Mouse (Mus musculus): ENCODE measurements around the gene Ccnf.

Ccnf gene

DNA sequence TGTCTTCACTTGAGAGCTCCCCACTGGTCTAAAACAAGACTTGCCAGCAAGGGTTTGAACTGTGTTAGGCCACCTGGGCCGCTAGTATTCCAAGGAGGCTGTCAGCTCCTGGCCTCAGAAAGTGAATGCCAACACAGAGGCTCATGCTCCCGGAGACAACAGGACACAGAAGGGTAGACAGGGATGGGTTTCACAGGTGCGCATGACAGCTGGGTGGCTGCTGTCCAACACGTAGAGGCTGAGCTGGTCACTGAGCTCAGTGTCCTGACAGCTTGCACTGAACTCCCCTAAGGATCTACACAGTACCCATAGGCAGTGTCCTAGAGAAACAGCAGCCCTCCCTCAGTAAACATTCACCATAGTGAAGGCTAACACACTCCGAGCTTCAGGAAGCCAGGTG is 27.8 kb downstream of the Ccnf start:
- no peak for DNase-seq (ENCODE audit: low spot score)

DNA sequence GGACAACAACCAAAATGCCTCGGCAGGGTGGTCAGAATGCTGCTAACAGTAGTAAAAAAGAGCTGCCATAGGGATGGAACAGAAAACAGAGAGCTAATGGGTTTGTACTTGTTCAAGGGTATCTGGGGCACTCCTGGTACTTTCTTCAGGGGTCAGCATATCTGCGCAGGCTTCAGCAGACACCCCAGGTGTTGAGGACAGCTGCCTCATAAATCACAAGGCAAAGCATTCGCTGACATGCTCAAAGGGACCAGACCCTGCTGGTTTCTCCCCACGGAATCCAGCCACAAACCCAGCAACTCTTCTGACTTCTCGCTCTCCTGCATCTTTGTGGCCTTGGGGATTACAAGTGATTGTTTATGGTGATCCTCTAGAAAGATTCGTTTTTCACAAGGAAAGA is 28.6 kb downstream of the Ccnf start:
- DNase-seq (ENCODE audit: low spot score): no peak

DNA sequence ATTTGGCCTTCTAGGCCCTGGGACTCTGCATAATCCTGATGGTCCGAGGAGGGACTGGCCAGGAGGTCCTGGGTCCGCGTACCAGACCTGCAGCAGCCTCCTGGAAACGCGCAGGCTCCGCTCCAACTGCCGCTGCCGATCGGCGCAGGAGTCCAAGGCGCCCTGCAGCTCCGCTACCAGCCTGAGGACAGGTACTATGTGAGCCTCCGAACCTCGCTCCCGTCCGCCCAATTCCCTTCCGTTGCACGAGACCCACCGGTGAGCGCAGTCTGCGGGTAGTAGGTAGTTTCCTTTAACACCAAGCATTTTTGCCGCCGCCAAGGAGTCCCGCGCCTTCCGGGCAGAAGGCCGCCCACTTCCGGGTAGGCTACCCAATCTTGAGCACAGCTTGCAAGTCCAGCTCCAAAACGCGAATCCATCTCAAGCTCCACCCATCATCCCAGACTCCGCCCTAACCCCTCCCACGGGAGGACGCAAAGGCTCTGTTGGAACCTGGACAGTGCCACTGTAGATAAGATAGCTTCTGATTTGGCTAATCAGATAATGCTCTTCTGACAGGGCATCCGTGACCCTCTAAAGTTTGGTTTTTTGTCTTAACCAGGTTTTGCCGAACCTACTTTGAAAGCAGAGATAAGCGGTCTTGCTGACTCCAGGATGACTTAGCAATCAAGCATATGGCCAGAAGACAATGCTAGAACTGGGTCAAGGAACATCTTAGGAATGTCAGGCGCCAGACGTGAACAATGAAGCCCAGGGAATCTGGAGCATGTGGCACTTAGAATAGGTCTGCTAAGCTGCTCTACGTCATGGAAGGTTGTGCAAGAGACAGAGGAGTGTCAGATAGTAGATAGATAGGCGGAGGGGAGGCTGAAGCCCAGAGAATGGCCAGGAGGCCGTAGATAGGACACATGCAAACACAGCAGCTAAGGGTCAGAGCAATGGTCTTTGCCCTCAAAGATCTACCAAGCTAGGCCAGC is 30.6 kb downstream of the Ccnf start, which contains the start of gene Tedc2:
Tedc2 (minus strand) TSS at position 417 of the 977 bp plus-strand sequence.
- DNase-seq (ENCODE audit: low spot score): peak; percentile 80

DNA sequence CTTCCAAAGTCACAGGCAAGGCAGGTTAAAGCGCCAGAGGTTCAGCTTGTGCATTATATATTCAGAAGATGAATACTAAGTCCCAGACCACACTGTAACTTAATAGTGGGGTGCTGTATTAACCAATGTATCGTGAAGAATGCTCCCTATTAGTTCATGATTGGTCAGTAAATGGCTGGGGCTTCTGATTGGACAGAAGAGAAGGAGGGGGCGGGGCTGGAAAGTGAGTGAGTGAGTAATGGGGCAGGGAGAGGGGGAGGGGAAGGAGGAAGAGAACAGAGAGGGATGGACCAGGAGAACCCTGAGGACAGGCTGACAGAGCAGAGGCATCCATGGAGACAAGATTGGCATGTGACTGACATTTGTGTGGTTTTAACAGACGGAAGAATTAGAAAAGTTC is 34.4 kb downstream of the Ccnf start:
- no peak for DNase-seq (ENCODE audit: low spot score)

DNA sequence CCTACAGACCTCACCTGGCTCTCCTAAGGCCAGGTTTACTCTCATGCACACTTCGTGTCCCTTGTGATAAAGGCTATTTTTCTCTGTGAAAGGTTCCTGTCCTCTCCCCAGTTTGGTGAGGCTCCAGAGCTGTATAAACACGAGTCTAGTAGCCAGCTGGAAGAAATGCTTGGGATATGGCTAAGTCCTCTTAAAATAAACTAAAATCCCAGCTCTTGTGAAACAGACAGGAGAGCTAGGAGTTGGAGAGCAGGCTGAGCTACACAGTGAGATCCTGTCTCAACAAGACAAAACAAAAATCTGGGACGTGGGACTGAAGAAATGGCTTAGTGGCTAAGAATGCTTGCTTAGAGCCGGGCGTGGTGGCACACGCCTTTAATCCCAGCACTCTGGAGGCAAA is 38.1 kb downstream of the Ccnf start:
- no peak for DNase-seq (ENCODE audit: low spot score)

DNA sequence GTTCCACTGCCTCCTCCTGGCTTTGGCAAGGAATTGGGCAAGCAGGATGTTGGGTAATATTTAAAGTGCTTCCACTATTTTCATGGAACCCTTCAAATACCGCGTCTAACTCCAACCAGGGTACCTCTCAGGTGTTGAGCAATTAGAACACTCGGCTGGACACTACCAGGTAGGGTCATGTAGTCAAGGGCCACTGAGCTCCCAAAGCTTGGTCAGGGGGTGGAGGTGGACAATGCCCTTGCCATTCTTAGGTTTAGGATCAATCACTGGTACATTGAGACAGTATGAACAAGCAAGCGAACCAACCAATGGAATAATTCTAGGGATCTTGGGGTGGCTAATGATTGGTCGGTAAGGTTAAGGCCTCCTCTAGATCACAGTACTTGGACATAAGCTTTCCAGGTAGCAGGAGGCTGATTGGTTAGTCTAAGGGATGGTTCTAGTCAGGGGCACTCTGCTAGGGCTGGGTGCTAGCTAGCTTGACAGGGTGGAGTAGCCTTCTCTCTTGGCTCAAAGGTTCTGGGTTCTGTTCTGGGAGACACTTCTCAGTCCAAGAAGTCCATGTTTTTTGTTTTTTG is 38.8 kb downstream of the Ccnf start:
- no peak for DNase-seq (ENCODE audit: low spot score)

DNA sequence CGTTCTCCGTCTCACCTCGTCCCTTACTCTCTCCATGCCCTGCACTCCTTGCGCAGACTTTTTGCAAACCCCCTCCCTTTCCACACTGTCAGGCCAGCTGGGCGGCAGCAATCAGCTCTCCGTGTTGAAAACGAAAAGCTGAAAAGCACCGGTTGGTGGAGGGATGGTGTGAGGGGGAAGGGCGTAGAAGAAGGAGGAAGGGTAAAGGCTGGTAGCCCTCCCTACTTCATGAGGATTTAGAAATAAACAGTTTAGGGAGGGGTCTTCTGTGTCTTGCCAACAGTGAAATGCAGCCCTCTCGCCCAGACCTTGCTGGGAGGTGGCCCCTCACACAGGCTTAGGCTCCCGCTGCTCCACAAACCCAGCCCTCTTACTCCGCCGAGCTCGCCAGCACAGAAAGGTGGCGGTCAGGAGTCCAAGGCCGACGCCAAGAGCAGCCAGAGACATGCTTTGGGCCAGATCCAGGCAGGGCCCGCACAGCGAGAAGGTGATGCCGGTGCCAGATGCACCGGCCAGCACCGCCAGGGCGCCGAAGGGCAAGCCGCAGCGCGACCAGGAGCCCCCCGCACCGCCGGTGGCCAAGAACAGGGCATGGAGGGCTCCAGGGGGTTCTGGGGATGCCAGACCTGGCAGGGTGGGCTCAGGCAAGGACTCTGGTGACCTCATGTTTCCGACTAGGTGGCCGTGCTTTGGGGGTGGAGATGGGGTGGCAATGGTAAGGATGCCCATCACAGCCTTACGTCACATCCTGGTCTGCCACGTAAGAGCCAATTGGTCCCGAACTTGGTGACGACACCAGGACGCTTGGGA is 39.4 kb downstream of the Ccnf start:
- no peak for DNase-seq (ENCODE audit: low spot score)

DNA sequence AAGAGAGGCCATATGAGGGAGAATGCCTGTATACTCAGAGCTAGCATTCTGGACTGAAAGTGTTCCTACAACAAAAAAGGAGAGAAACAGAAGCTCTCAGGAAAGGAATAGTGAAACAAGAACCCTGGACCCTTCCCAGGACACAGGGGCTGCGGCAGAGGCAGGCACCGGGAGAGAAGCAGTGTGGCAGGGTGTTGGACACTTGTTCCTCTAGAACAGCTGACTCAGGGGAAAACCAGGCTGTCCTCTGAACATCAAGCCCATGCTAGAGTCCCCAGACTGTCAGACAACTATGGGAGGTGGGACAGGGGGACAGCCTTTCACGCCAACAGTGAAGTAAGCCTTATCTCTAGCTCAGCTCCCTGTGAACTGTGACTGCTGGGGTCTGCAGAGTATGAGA is 40.7 kb downstream of the Ccnf start:
- no peak for DNase-seq (ENCODE audit: low spot score)

DNA sequence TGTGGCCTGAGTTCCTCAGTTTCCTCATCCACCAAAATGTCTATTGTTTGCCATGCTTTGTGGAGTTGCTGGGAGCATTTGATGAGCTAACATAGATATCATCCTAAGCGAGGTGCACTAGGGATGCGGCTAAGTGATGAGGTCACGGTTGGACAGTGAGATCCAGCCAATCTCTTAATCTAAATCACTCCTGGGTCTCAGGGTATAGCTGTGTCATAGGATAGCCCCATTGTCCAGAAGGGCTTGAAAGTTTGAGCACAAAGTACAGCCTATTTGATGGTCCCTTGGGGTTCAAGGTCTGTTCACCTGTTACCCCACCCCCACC is 41.4 kb downstream of the Ccnf start:
- DNase-seq (ENCODE audit: low spot score): no peak

DNA sequence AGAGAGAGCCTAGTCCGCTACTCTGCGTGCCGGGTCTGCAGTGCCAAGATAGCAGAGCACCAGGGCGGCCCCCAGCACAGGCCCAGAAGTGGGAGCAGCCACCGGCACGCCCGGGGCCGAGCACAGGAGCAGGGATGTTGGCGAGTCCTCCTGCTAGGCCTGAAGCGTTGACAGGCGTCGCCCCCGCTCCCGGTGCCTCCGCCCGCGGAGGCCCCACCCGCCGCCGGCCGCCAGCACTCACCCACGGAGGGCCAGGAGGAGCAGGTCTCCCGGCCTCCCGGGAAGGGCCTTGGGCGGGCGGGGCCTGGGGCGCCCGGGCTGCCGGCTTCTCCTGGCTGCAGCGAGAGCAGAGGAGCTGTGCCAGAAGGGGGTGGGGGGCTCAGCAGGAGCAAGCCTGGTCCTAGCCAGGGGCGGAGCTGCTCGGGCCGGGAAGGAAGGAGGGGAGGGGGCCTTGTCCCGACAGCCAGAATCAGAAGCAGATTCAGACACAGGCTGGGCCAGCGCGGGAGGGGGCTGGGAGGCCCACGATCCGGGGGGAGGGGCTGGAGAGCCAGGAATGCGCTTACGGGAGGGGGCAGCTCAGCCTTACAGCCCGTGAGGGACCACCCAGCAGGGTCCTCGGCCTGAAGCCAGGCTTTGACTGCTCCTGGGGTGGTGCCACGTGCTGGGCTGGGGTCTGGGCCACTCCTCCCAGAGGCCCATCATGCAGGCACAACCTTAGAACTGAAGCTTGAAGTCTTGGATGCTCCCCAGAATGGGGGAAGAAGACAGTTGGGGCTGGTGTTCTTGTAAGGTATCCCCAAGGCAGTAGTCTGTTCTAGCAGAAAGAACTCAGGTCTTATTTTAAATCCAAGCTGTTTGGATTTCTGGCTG is 42.0 kb downstream of the Ccnf start, which contains the start of gene Ntn3:
Ntn3 (minus strand) TSS at position 489 of the 873 bp plus-strand sequence.
- peak; percentile 71 for DNase-seq (ENCODE audit: low spot score)

DNA sequence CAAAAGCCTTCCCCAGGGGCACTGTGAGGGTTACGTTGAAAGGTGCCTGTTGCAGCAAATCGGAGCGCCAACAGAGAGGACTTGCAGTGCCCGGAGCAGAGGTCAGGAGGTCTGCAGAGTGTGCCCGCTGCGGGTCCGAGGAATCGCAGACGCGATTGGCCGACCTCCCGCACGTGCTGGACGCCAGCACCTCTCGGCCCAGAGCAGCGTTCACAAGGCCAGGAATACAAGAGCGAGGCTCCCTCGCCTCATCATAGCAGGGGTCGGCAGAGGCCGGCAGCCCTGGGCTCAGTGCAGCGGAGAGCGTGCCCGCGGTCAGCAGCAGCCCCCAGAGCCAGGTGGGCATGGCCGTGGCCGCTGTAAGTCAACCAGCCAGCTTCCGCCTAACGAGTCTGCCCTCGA is 42.6 kb downstream of the Ccnf start:
- DNase-seq (ENCODE audit: low spot score): no peak

DNA sequence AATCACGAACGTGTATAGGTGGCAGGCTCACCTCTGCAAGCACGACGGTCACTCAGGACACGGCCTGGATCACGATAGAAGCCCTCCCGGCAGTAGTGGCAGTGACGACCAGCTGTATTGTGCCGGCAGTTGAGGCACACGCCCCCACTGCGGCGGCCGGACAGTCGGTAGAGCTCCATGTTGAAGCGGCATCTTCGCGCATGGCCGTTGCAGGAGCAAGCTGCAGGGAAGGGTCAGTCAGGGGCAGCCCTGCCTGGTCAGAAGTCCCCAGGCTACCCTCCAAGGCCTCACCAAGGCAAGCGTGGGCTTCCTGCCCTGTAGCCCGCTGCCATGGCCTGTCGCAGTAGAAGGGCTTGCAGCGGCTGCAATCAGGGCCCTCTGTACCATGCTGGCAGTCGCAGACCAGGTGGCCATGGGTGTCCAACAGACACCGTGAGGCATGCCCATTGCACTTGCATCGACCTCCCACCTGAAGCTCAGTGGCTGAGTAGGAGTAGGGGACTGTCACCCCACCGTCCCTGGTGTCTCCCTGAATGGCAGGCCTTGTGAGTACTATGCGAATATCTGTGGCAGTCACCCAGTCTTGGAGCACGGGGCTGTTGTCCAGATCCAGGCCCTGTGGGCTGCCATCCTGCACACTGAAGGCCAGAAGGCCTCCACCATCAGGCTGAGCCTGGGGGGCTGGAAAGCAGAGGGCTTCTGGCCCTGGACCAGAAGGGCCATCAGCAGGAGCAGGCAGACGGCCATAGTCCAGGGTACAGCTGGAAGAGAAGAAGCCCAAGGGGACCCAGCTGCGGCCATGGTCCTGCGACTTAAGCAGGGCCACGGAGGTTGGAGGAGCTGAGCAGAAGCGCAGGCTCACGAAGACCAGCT is 43.3 kb downstream of the Ccnf start:
- DNase-seq (ENCODE audit: low spot score): no peak

DNA sequence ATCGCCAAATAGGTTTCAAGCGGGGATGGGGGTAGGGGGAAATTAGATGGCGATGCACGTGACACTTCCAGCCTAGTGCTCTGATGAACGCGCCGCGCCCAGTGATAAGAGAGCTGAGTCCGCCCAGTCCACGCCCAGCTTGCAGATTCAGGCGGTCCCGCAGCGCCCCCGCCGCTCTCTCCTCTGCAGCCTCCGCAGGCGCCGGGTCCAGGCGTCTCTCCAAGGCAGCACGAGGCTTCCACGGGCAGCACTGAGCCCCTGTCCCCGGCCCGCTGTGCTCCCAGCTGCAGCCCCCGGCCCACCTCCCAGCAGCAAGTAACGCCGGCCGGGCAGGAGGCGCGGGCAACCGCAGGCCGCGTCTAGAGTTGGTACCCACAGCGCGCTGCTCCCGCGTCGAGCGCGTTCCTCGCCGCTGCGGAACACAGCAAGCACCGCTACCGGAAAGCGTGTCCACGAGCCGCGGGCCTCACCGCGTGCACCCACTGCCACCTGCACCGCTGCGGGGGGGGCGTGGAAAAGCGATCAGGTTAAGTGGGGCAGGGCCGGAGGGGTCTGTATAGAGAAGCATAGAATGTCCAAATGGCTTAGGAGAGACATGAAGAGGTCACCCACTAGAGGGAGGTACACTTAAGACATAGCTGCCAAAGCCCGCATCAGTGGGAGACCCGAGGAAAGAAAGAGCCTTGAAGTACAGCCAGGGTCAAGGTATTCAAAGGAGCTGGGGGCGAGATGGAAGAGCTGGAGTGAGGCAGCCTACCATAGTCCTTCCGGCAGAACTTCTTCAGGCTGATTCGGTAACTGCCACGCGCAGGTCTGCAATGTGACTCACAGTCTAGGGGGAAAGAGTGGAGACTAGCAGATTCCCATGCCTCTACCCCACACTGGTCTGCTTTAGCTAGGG is 44.6 kb downstream of the Ccnf start:
- DNase-seq (ENCODE audit: low spot score): peak; percentile 68

DNA sequence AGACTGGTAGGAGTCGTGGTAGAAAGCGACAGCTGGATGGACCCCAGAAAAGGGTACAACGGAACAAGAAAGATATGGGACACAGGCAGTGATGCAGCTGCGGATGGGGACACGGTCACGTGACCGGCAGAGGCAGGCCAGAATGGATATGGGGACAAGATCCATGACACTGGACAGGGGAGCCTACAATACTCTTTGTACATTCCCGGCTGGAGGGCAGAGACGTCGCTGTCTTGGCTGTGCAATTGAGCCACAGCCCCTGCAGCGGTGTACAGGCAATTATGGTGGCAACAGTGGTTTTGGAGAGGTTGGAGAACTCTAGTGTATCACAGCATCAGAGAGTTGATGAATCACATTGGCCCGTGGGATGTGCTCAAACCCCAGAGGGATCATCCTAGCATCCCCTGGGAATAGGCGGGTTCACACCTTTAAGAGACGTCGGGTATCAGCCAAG is 45.3 kb downstream of the Ccnf start:
- DNase-seq (ENCODE audit: low spot score): no peak

DNA sequence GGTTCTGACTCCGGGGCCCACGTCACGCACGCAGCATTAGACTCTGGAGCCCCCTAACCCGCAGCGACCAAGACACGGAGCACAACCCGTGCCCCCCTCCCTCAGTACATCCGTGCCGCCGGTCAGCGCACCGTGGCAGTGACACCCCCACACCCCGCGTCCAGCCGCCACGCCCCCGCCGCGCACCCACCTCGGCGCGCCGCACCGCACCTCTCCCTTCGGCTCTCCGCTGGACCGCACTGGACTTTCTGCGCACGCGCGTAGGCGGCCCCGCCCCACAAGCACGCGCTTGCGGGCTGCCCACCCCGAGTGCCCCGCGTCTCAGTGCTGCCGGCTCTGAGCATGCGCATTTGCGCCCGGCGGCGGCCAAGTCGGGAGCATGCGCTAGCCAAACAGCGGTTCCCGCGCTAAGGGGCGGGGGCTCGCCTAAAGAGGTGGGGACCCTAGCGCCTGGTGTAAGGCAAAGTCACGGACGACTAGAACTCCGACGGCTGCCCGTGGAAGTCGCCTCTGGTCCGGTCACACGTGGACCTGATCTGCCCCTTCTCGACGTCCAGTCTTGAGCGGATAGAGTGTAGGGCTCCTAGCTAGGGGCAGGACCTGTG is 45.9 kb downstream of the Ccnf start, which contains the start of gene Tbc1d24:
Tbc1d24 (minus strand) TSS at position 279 of the 605 bp plus-strand sequence.
- peak; percentile 84 for DNase-seq (ENCODE audit: low spot score)

DNA sequence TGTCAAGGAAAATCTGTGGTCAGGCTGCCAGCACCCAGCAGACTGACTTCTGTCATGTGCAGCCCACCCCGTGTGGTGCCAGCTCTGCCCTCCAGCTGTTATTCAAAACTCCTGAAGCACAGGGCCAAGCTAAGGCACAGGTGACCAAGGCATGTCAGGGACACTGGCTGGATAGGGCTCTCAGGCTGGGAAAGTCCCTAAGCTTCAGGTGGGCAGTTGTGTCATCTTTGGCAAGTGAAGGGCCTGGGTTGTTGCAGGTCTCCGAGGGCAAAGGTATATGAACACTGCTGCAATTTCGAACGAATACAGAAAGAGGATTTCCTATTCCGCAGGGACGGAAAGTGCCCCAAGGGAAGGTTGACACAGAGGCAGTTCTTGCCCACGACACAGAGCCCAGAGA is 46.4 kb downstream of the Ccnf start:
- DNase-seq (ENCODE audit: low spot score): no peak

DNA sequence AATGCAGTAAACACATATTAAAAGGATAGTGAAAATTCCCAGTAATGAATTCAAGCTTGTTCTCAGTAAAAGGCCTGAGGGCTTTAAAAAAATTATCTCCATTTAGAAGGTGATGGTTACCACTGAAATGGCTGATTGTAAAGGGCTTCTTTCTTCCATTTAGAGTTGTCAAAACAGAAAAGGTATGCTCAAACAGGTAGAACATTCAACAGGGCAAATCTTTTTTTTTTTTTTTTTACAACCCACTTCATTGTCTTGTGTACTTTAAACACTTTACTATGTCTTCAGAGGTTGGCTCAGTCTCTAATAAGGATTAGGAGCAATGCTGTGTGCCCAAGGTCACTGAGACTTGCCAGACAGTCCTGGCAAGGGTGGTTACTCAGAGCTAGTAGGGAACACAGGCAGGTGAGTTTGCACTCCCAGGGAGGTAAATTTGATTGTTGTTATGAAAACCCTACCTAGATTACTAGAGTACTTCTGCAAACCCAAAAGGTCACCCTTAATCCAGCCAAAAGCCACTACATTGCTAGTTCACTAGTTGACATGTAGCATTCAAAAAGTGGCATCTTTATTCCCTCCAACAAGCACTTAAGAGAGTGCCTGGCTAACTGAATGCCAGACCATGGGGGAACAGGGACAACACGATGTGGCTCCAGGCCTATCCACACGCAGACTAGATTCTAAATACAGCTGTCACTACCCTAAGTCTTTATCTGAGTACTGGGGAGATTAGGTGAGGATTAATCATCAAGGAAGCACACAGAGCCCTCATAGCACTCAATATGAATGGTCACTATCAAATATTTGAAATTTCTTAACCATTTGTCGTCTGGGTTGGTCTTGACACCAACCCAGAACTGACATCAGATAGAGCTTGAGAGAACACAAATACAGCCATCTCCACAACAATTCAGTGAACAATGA is 47.4 kb downstream of the Ccnf start:
- no peak for DNase-seq (ENCODE audit: low spot score)

DNA sequence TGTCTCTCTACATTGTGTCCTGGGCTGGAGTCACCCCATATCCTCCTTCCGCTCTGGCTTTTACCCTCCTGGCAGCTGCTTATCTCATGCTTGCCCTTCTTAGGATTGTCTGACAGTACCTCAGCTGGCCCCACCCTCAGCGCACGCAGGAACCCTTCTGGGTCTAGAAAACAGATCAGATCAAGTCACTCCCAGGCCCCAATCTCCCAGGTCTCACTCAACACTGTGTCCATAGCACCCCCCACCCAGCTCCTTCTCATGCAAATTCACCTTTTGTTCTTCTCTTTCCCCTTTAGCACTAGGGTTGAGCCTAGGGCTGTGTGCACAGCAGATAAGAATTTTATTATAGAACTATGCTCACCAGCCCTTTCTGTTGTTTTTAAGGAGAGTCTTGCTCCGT is 48.2 kb downstream of the Ccnf start:
- DNase-seq (ENCODE audit: low spot score): no peak

All from spleen, adult 12 weeks (tissue).